Mouse (Mus musculus) liver, embryonic 14.5 days (tissue): ENCODE data around the gene Slc45a3. TPM values are rescaled to one million over a fixed set of nuclear protein-coding genes. Genes with fewer than 3 reads are reported as not detected.
A peak's percentile ranks its signal among the peaks of the same experiment; 100 is the strongest.

Source experiments
- ATAC-seq: fragments of 200-750 bp; cut with Nextera tagmentation; 2 replicates; pipeline ENCODE4 v1.8.0; 2017; ENCODE audit warnings: moderate number of reproducible peaks, mild to moderate bottlenecking, moderate library complexity; ENCODE audit not compliant: insufficient read depth
- DNase-seq, 3 experiments: peaks; one replicate each; pipeline ENCODE4 v3.0.0-alpha.2; 2012 to 2013; ENCODE audit warnings: low read depth in 3 of 3, low spot score in 3 of 3
- H3K27ac ChIP-seq: fragments of 300-500 bp; sonication (generic); 2 replicates; pipeline ENCODE4 v1.5.1; 2014; ENCODE audit warnings: moderate library complexity, mild to moderate bottlenecking, control low read depth, inconsistent platforms
- H3K27me3 ChIP-seq: fragments of 300-500 bp; sonication (generic); 2 replicates; pipeline ENCODE4 v1.6.1; 2014; ENCODE audit warnings: mild to moderate bottlenecking, low read length, moderate library complexity; ENCODE audit not compliant: control insufficient read depth, insufficient read depth
- H3K36me3 ChIP-seq: fragments of 300-500 bp; sonication (generic); replicated peaks from 2 replicates; pipeline ENCODE4 v1.6.1; 2014; ENCODE audit warnings: low read depth; ENCODE audit not compliant: control insufficient read depth, insufficient read depth
- H3K4me1 ChIP-seq, 2 experiments: fragments of 200-500 bp in 1 of 2; fragments of 300-500 bp in 1 of 2; sonication (generic) in 1 of 2; replicated peaks; 2 replicates each; pipeline ENCODE4 v1.6.1; 2012 to 2014; ENCODE audit warnings: antibody characterized with exemption in 1 of 2, inconsistent platforms in 1 of 2, low read length in 1 of 2; ENCODE audit not compliant: control insufficient read depth in 2 of 2, insufficient read depth in 2 of 2
- H3K4me2 ChIP-seq: fragments of 300-500 bp; sonication (generic); 2 replicates; pipeline ENCODE4 v1.6.1; 2014; ENCODE audit warnings: low read depth, mild to moderate bottlenecking, control low read depth, moderate library complexity
- H3K4me3 ChIP-seq, 2 experiments: fragments of 200-500 bp in 1 of 2; fragments of 300-500 bp in 1 of 2; sonication (generic) in 1 of 2; 2 replicates each; pipeline ENCODE4 v1.5.1; 2012 to 2014; ENCODE audit warnings: low read depth in 2 of 2, low read length in 2 of 2, mild to moderate bottlenecking in 2 of 2, control low read depth in 1 of 2, inconsistent platforms in 1 of 2, moderate library complexity in 1 of 2; ENCODE audit not compliant: insufficient read depth in 1 of 2
- H3K9ac ChIP-seq: fragments of 300-500 bp; sonication (generic); replicated peaks from 2 replicates; pipeline ENCODE4 v1.6.1; 2014; ENCODE audit warnings: mild to moderate bottlenecking, control low read depth, moderate library complexity
- H3K9me3 ChIP-seq: fragments of 300-500 bp; sonication (generic); 2 replicates; pipeline ENCODE4 v1.6.1; 2016; ENCODE audit warnings: low read length, mixed read lengths; ENCODE audit not compliant: control insufficient read depth
- CTCF ChIP-seq: IDR thresholded peaks from 2 replicates; pipeline ENCODE4 v1.5.1; 2016; ENCODE audit warnings: antibody characterized with exemption, low read depth, control low read depth
- EP300 ChIP-seq: IDR thresholded peaks from 2 replicates; pipeline ENCODE4 v1.6.1; 2016; ENCODE audit warnings: antibody characterized with exemption, low read depth
- WGBS: fragments of 180-500 bp; shearing (Covaris S2); extraction: QIAGEN DNeasy Blood & Tissue Kit; methylation state at CpG from one replicate; pipeline ENCODE4 v1.1.7; 2014; ENCODE audit not compliant: insufficient replicate concordance; 5-methylcytosine and 5-hydroxymethylcytosine counted together
- polyA plus RNA-seq, 2 experiments: library from polyadenylated mRNA; depleted of rRNA in 1 of 2; stranded (reverse) in 1 of 2; unstranded in 1 of 2; fragments of >200 nt; fragmentation: Nextera tagmentation in 1 of 2; extraction: Ambion mirVana in 1 of 2; gene quantifications; 2 replicates each; pipeline versions ENCODE4 v1.2.1 to v1.2.3; 2012 to 2014

Slc45a3 gene
- polyA plus RNA-seq, 2 experiments = 1.8 to 1.9 TPM

- Histone ChIP-seq H3K4me3 (no peak overlapping the region), H3K9me3 (no peaks in the 10 kb centered on the region), H3K4me2 (no peak overlapping the region), H3K4me1 (peaks cover 18 to 28% of the 10 kb centered on the region in 2 experiments), H3K27ac (no peak overlapping the region), H3K27me3 (no peaks in the 10 kb centered on the region), H3K36me3 (peaks cover 37% of the 10 kb centered on the region), H3K9ac (no peak overlapping the region)
- WGBS = 66% methylated on average over 2 of the region's 2 CpGs
- DNase-seq = no peak
- no peak for ATAC-seq
- peak; percentile 73 for TF ChIP-seq CTCF
- TF ChIP-seq EP300 = no peak
Observed at GRCm38 (mm10) chr1:132030574-132030973, 67.8 kb downstream of the Slc45a3 start.

GRCm38 (mm10) chr1:132032172-132032571 is 69.4 kb downstream of the Slc45a3 start:
- H3K36me3 ChIP-seq = peaks cover 34% of the 10 kb centered on the region
- no peak for ATAC-seq
- no peak for TF ChIP-seq EP300
- no peak for TF ChIP-seq CTCF
- H3K27me3 ChIP-seq = no peaks in the 10 kb centered on the region
- H3K4me2 ChIP-seq = no peak overlapping the region
- H3K4me3 ChIP-seq = no peak overlapping the region
- WGBS = 83% methylated on average over 7 of the region's 7 CpGs
- no peaks in the 10 kb centered on the region for H3K9me3 ChIP-seq
- DNase-seq = no peak
- H3K4me1 ChIP-seq = peaks cover 11 to 17% of the 10 kb centered on the region in 2 experiments
- H3K27ac ChIP-seq = no peak overlapping the region
- H3K9ac ChIP-seq = no peak overlapping the region

Other genes with a start within 250 kb of the Slc45a3 start
- gene Slc26a9, start 218.9 kb upstream of the Slc45a3 start, polyA plus RNA-seq (2012; rRNA removed) = not detected in 2 replicates
- gene Slc26a9, start 218.9 kb upstream of the Slc45a3 start, polyA plus RNA-seq (2014; fragmentation: Nextera tagmentation; extraction: Ambion mirVana) = 0.06 TPM in 1 of 2 replicates, not detected in the other
- gene Pm20d1, start 165.6 kb upstream of the Slc45a3 start, polyA plus RNA-seq (2012; rRNA removed) = 1.7 and 2.0 TPM in 2 replicates
- gene Pm20d1, start 165.6 kb upstream of the Slc45a3 start, polyA plus RNA-seq (2014; fragmentation: Nextera tagmentation; extraction: Ambion mirVana) = 3.4 and 5.6 TPM in 2 replicates
- 1.3 TPM in 2 replicates for gene Slc41a1, start 135.5 kb upstream of the Slc45a3 start, polyA plus RNA-seq (2012; rRNA removed)
- 0.83 and 0.87 TPM in 2 replicates for gene Slc41a1, start 135.5 kb upstream of the Slc45a3 start, polyA plus RNA-seq (2014; fragmentation: Nextera tagmentation; extraction: Ambion mirVana)
- gene Rab29, start 95.7 kb upstream of the Slc45a3 start, polyA plus RNA-seq (2012; rRNA removed) = 7.3 and 8.3 TPM in 2 replicates
- gene Rab29, start 95.7 kb upstream of the Slc45a3 start, polyA plus RNA-seq (2014; fragmentation: Nextera tagmentation; extraction: Ambion mirVana) = 10.7 and 11.7 TPM in 2 replicates
- gene Nucks1, start 52.4 kb upstream of the Slc45a3 start, polyA plus RNA-seq (2012; rRNA removed) = 18.0 and 23.2 TPM in 2 replicates
- 20.2 and 21.3 TPM in 2 replicates for gene Nucks1, start 52.4 kb upstream of the Slc45a3 start, polyA plus RNA-seq (2014; fragmentation: Nextera tagmentation; extraction: Ambion mirVana)
- 8.8 and 9.1 TPM in 2 replicates for gene Elk4, start 44.6 kb downstream of the Slc45a3 start, polyA plus RNA-seq (2012; rRNA removed)
- gene Elk4, start 44.6 kb downstream of the Slc45a3 start, polyA plus RNA-seq (2014; fragmentation: Nextera tagmentation; extraction: Ambion mirVana) = 8.9 and 12.0 TPM in 2 replicates
- 0.02 TPM in 2 replicates for gene Mfsd4a, start 105.1 kb downstream of the Slc45a3 start, polyA plus RNA-seq (2012; rRNA removed)
- gene Mfsd4a, start 105.1 kb downstream of the Slc45a3 start, polyA plus RNA-seq (2014; fragmentation: Nextera tagmentation; extraction: Ambion mirVana) = 2.6 and 4.1 TPM in 2 replicates
- gene Cdk18, start 176.7 kb downstream of the Slc45a3 start, polyA plus RNA-seq (2012; rRNA removed) = 1.4 and 1.7 TPM in 2 replicates
- gene Cdk18, start 176.7 kb downstream of the Slc45a3 start, polyA plus RNA-seq (2014; fragmentation: Nextera tagmentation; extraction: Ambion mirVana) = 0.67 and 1.2 TPM in 2 replicates
- gene Lemd1, start 228.5 kb downstream of the Slc45a3 start, polyA plus RNA-seq (2012; rRNA removed) = not detected in 2 replicates
- gene Lemd1, start 228.5 kb downstream of the Slc45a3 start, polyA plus RNA-seq (2014; fragmentation: Nextera tagmentation; extraction: Ambion mirVana) = not detected in 2 replicates
- 0.02 TPM in 1 of 2 replicates, not detected in the other for gene AC124108.1, start 228.5 kb downstream of the Slc45a3 start, polyA plus RNA-seq (2012; rRNA removed)
- gene AC124108.1, start 228.5 kb downstream of the Slc45a3 start, polyA plus RNA-seq (2014; fragmentation: Nextera tagmentation; extraction: Ambion mirVana) = not detected in 2 replicates